Mouse (Mus musculus): ENCODE results near the gene Gprc5c. TPM values are rescaled to one million over a fixed set of nuclear protein-coding genes. Genes with fewer than 3 reads are reported as not detected.

The Gprc5c gene
- total and polyA plus RNA-seq, 3 experiments, result not detected

DNA sequence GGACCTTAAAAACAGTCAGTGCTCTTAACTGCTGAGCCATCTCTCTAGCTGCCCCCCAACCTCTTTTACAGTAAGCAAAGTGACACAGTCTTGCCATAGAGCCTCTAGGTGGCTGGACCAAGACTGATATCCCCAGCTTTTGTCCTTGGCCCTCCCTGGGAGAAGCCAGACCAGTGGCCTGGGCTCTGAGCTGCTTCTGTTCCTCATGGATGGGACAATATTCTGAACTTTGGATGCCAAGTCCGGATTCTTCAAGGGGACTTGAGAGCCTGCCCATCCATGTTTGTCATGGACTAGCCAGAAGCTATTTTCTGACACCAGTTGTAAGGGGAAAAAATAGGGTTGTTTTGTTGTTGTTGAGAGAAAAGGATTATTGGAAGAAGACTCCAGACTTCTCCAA is 18.8 kb downstream of the Gprc5c start (continued):
- no peak for TF ChIP-seq BHLHE40 (IDR thresholded peaks at IDR 0.05; ENCODE audit: borderline replicate concordance, low read depth, low read length)
- no peak for TF ChIP-seq POLR2AphosphoS2 (IDR thresholded peaks at IDR 0.05; ENCODE audit: low read length)
- TF ChIP-seq EP300 (IDR thresholded peaks at IDR 0.05; ENCODE audit: low read depth in 1 of 2, low read length in 2 of 2), result no peak

- no peaks in the 10 kb centered on the region for H3K27me3 ChIP-seq (ENCODE audit: control insufficient read depth in 1 of 2, insufficient read depth in 2 of 2, low read length in 2 of 2)
- H3K36me3 ChIP-seq (ENCODE audit: control insufficient read depth in 1 of 2, insufficient read depth in 2 of 2, low read length in 2 of 2), result no peaks in the 10 kb centered on the region
- H3K4me3 ChIP-seq (ENCODE audit: control insufficient read depth in 1 of 2, insufficient read depth in 1 of 2, low read depth in 2 of 2, low read length in 2 of 2), result no peak overlapping the region
- H3K9me3 ChIP-seq (replicated peaks; ENCODE audit: insufficient read depth, low read length), result no peaks in the 10 kb centered on the region
- H3K79me2 ChIP-seq (ENCODE audit: control insufficient read depth, insufficient read depth, low read length, poor library complexity), result no peaks in the 10 kb centered on the region
- H3K4me1 ChIP-seq (ENCODE audit: control insufficient read depth in 1 of 2, insufficient read depth in 2 of 2, low read length in 2 of 2), result no peaks in the 10 kb centered on the region
- no peak for DNase-seq (ENCODE audit: low read depth, low spot score)
- no peak overlapping the region for H3K27ac ChIP-seq (ENCODE audit: control insufficient read depth, low read depth, low read length)
- H3K9ac ChIP-seq (ENCODE audit: control insufficient read depth, low read depth, low read length, poor library complexity, severe bottlenecking), result no peak overlapping the region
- TF ChIP-seq ZKSCAN1 (IDR thresholded peaks at IDR 0.05; ENCODE audit: low read depth, low read length) (no peak), NELFE (IDR thresholded peaks at IDR 0.05; ENCODE audit: low read depth, low read length) (no peak), ZMIZ1 (IDR thresholded peaks at IDR 0.05; ENCODE audit: low read depth, low read length) (no peak), POLR2A (IDR thresholded peaks at IDR 0.05; ENCODE audit: control insufficient read depth in 1 of 2, insufficient read depth in 1 of 2, low read depth in 1 of 2, low read length in 2 of 2, poor library complexity in 1 of 2) (no peak), USF1 (IDR thresholded peaks at IDR 0.05; ENCODE audit: low read depth, low read length) (no peak), EP300 (IDR thresholded peaks at IDR 0.05; ENCODE audit: low read depth in 1 of 2, low read length in 2 of 2) (no peak), JUND (IDR thresholded peaks at IDR 0.05; ENCODE audit: low read depth, low read length) (no peak), GATA1 (IDR thresholded peaks at IDR 0.05; ENCODE audit: low read depth, low read length) (no peak), ETS1 (IDR thresholded peaks at IDR 0.05; ENCODE audit: low read depth, low read length) (no peak), TAL1 (IDR thresholded peaks at IDR 0.05; ENCODE audit: low read length) (no peak), UBTF (IDR thresholded peaks at IDR 0.05; ENCODE audit: borderline replicate concordance, insufficient read depth, low read depth, low read length) (no peak), MXI1 (IDR thresholded peaks at IDR 0.05; ENCODE audit: low read depth, low read length) (no peak), ZC3H11A (IDR thresholded peaks at IDR 0.05; ENCODE audit: low read depth, low read length) (no peak), GABPA (IDR thresholded peaks at IDR 0.05; ENCODE audit: low read depth, low read length) (no peak), CHD2 (IDR thresholded peaks at IDR 0.05; ENCODE audit: low read length) (no peak), TCF12 (IDR thresholded peaks at IDR 0.05; ENCODE audit: low read depth, low read length) (no peak), E2F4 (IDR thresholded peaks at IDR 0.05; ENCODE audit: borderline replicate concordance, low read depth, low read length) (no peak), MEF2A (IDR thresholded peaks at IDR 0.05; ENCODE audit: extremely low read depth, insufficient replicate concordance, low read depth, low read length, poor library complexity, severe bottlenecking) (no peak), KAT2A (conservative IDR thresholded peaks at IDR 0.05; ENCODE audit: low read depth, low read length) (no peak)
Observed at GRCm38 (mm10) chr11:114871540-114871939, 20.6 kb downstream of the Gprc5c start.
